ENCODE assay signal across 20 mouse cellular contexts in genomic region chr9:68685562-68685961, GRCm38 (mm10). TPM values are rescaled to one million over a fixed set of nuclear protein-coding genes. Genes with fewer than 3 reads are reported as not detected.
DNase-seq lines count a peak whose midpoint lies in the region; ATAC-seq and TF ChIP-seq lines count a peak whose summit lies in the region.
"Had no signal": no experiment of that assay in that cellular context is flagged by ENCODE, and none has a peak within 500 bp of the region (broad histone marks: within the 10 kb centered on the region; RNA-seq: fewer than 3 reads in every experiment).

No protein-coding gene starts in this region.

- no peak for DNase-seq in neural tube, embryonic 10.5 days (ENCODE audit: extremely low spot score, low spot score)
- no peak for DNase-seq in midbrain, embryonic 10.5 days (ENCODE audit: low spot score)
- DNase-seq in midbrain, postnatal 0 days (ENCODE audit: low spot score) = no peak
- no peak for DNase-seq in forebrain, embryonic 10.5 days (ENCODE audit: extremely low spot score, low spot score)
- no peak for DNase-seq in frontal cortex, postnatal 36 days (ENCODE audit: low spot score in 2 of 2)
- DNase-seq in lung, postnatal 4 days = no peak
- DNase-seq: adrenal gland, adult 2 months; adrenal gland, postnatal 25 days; cerebellum, adult 2 months; cerebellum, postnatal 10 days; embryo, embryonic 11 days; gastrocnemius, adult 2 months; gastrocnemius, postnatal 25 days had no signal

- peaks cover 47% of the 10 kb centered on the region for H3K4me1 ChIP-seq in neural tube, embryonic 13.5 days (replicated peaks)
- peaks cover 47% of the 10 kb centered on the region for H3K4me1 ChIP-seq in midbrain, embryonic 10.5 days
- H3K4me1 ChIP-seq in midbrain, embryonic 13.5 days (replicated peaks) = peaks cover 52% of the 10 kb centered on the region
- H3K4me1 ChIP-seq in midbrain, postnatal 0 days (ENCODE audit: insufficient read depth, low read length) = peaks cover 12% of the 10 kb centered on the region
- H3K4me1 ChIP-seq in forebrain, embryonic 10.5 days = peaks cover 46% of the 10 kb centered on the region

- peak overlapping the region; percentile 34; the same call in 1 of the 2 replicates for H3K9ac ChIP-seq in neural tube, embryonic 13.5 days
- H3K9ac ChIP-seq in midbrain, embryonic 13.5 days (replicated peaks) = no peak overlapping the region
- no peak overlapping the region for H3K9ac ChIP-seq in midbrain, postnatal 0 days (replicated peaks; ENCODE audit: low read length, poor library complexity, severe bottlenecking)
- H3K9ac ChIP-seq: embryonic facial prominence, embryonic 15.5 days; heart, embryonic 12.5 days; hindbrain, embryonic 15.5 days had no signal

- H3K27me3 ChIP-seq in neural tube, embryonic 13.5 days = 0 out of 2 replicates have a peak, but pooled peaks cover 3% of the 10 kb centered on the region
- H3K27me3 ChIP-seq in midbrain, embryonic 10.5 days (ENCODE audit: low read depth, poor library complexity, severe bottlenecking) = no peaks in the 10 kb centered on the region
- no peaks in the 10 kb centered on the region for H3K27me3 ChIP-seq in midbrain, embryonic 13.5 days
- H3K27me3 ChIP-seq in midbrain, postnatal 0 days (ENCODE audit: insufficient read depth, low read length) = no peaks in the 10 kb centered on the region
- no peaks in the 10 kb centered on the region for H3K27me3 ChIP-seq in forebrain, embryonic 10.5 days (ENCODE audit: poor library complexity, severe bottlenecking)
- H3K27me3 ChIP-seq: embryonic facial prominence, embryonic 15.5 days; hindbrain, embryonic 15.5 days had no signal

- H3K36me3 ChIP-seq in neural tube, embryonic 13.5 days = no peaks in the 10 kb centered on the region
- no peaks in the 10 kb centered on the region for H3K36me3 ChIP-seq in midbrain, embryonic 10.5 days
- H3K36me3 ChIP-seq in midbrain, embryonic 13.5 days = no peaks in the 10 kb centered on the region
- H3K36me3 ChIP-seq in midbrain, postnatal 0 days (ENCODE audit: insufficient read depth, low read length) = no peaks in the 10 kb centered on the region
- H3K36me3 ChIP-seq in forebrain, embryonic 10.5 days (replicated peaks) = no peaks in the 10 kb centered on the region
- H3K36me3 ChIP-seq: embryonic facial prominence, embryonic 15.5 days; heart, embryonic 12.5 days; hindbrain, embryonic 15.5 days had no signal

- no peaks in the 10 kb centered on the region for H3K9me3 ChIP-seq in neural tube, embryonic 13.5 days
- H3K9me3 ChIP-seq in midbrain, embryonic 10.5 days (replicated peaks) = no peaks in the 10 kb centered on the region
- no peaks in the 10 kb centered on the region for H3K9me3 ChIP-seq in midbrain, embryonic 13.5 days
- H3K9me3 ChIP-seq in midbrain, postnatal 0 days (ENCODE audit: low read length) = no peaks in the 10 kb centered on the region
- H3K9me3 ChIP-seq in forebrain, embryonic 10.5 days = no peaks in the 10 kb centered on the region
- H3K9me3 ChIP-seq: embryonic facial prominence, embryonic 15.5 days; heart, embryonic 12.5 days; hindbrain, embryonic 15.5 days had no signal

- no peak overlapping the region for H3K4me3 ChIP-seq in neural tube, embryonic 13.5 days
- no peak overlapping the region for H3K4me3 ChIP-seq in midbrain, embryonic 10.5 days
- no peak overlapping the region for H3K4me3 ChIP-seq in midbrain, embryonic 13.5 days (replicated peaks)
- no peak overlapping the region for H3K4me3 ChIP-seq in midbrain, postnatal 0 days (ENCODE audit: low read depth, low read length)
- no peak overlapping the region for H3K4me3 ChIP-seq in forebrain, embryonic 10.5 days
- H3K4me3 ChIP-seq: embryonic facial prominence, embryonic 15.5 days; erythroblast, embryonic 14.5 days; gastrocnemius, adult 2 months; heart, embryonic 12.5 days; hindbrain, embryonic 15.5 days had no signal

- 39% methylated on average over 5 of the region's 5 CpGs for WGBS in neural tube, embryonic 13.5 days
- WGBS in midbrain, embryonic 10.5 days = 31% methylated on average over 5 of the region's 5 CpGs
- WGBS in midbrain, embryonic 13.5 days = 23% methylated on average over 5 of the region's 5 CpGs
- WGBS in midbrain, postnatal 0 days = 19% methylated on average over 5 of the region's 5 CpGs
- WGBS in forebrain, embryonic 10.5 days = 35% methylated on average over 5 of the region's 5 CpGs

- no peak for TF ChIP-seq CTCF in midbrain, postnatal 0 days (IDR thresholded peaks at IDR 0.05)

- no peak for ATAC-seq in neural tube, embryonic 13.5 days (ENCODE audit: low read depth)
- 0 out of 2 replicates have a peak, but pooled peaks have one; percentile 15 for ATAC-seq in midbrain, embryonic 13.5 days
- no peak for ATAC-seq in midbrain, postnatal 0 days (ENCODE audit: low FRiP score)
- ATAC-seq: forebrain, embryonic 16.5 days had no signal

- no peak overlapping the region for H3K4me2 ChIP-seq in neural tube, embryonic 13.5 days
- 0 out of 2 replicates have a peak overlapping the region, but pooled peaks have one; percentile 15 for H3K4me2 ChIP-seq in midbrain, embryonic 13.5 days (replicated peaks)
- no peak overlapping the region for H3K4me2 ChIP-seq in midbrain, postnatal 0 days (ENCODE audit: low read depth, low read length, poor library complexity, severe bottlenecking)
- H3K4me2 ChIP-seq: embryonic facial prominence, embryonic 15.5 days; heart, embryonic 12.5 days; hindbrain, embryonic 15.5 days had no signal

- H3K27ac ChIP-seq in neural tube, embryonic 13.5 days (replicated peaks) = no peak overlapping the region
- H3K27ac ChIP-seq in midbrain, embryonic 10.5 days (replicated peaks) = peak overlapping the region; percentile 58
- peak overlapping the region; percentile 67 for H3K27ac ChIP-seq in midbrain, embryonic 13.5 days
- 0 out of 2 replicates have a peak overlapping the region, but pooled peaks have one; percentile 32 for H3K27ac ChIP-seq in midbrain, postnatal 0 days (ENCODE audit: low read depth, low read length)
- no peak overlapping the region for H3K27ac ChIP-seq in forebrain, embryonic 10.5 days
- H3K27ac ChIP-seq: embryonic facial prominence, embryonic 15.5 days; gastrocnemius, adult 2 months; hindbrain, embryonic 15.5 days had no signal

RNA-seq across cellular contexts. Expression of gene Rora, which starts 32.0 kb away (rescaled TPM):
- polyA plus RNA-seq in neural tube, embryonic 13.5 days (2015; fragmentation: Nextera tagmentation; extraction: Ambion mirVana) = 10.9 and 11.1 TPM in 2 replicates
- polyA plus RNA-seq in midbrain, embryonic 10.5 days (2016; fragmentation: Nextera tagmentation; extraction: Ambion mirVana) = 4.1 and 4.9 TPM in 2 replicates
- 21.0 and 29.7 TPM in 2 replicates for polyA plus RNA-seq in midbrain, embryonic 13.5 days (2015; fragmentation: Nextera tagmentation; extraction: Ambion mirVana)
- 28.2 and 30.1 TPM in 2 replicates for total RNA-seq in midbrain, postnatal 0 days (2014; rRNA removed)
- 45.9 and 49.6 TPM in 2 replicates for polyA plus RNA-seq in midbrain, postnatal 0 days (2015; fragmentation: Nextera tagmentation; extraction: Ambion mirVana)
- 5.6 and 5.7 TPM in 2 replicates for polyA plus RNA-seq in forebrain, embryonic 10.5 days (2016; fragmentation: Nextera tagmentation; extraction: Ambion mirVana)

Comparison
In these comparisons a context has a peak if more than half of its experiments do, and no peak if none do; other contexts are left out.
1. H3K27ac ChIP-seq: peak in midbrain, embryonic 10.5 days (single experiment), midbrain, embryonic 13.5 days (single experiment) and midbrain, postnatal 0 days (single experiment); none in neural tube, embryonic 13.5 days (single experiment) and forebrain, embryonic 10.5 days (single experiment).